Mouse (Mus musculus): ENCODE results near the gene Akap13.

- TF ChIP-seq POLR2A (IDR thresholded peaks at IDR 0.05; ENCODE audit: low read depth, low read length) (no peak), CTCF (conservative IDR thresholded peaks at IDR 0.05; ENCODE audit: insufficient read depth, insufficient read length, low read depth, low read length) (no peak)
Observed at GRCm38 (mm10) chr7:75432046-75432445, 23.3 kb upstream of the Akap13 start.
